Mouse (Mus musculus) cerebellum, adult 8-10 months (tissue): ENCODE results near the gene Trim21.

Source experiments
- DNase-seq: peaks from one replicate; pipeline ENCODE4 v3.0.0; 2022

The Trim21 gene

DNA sequence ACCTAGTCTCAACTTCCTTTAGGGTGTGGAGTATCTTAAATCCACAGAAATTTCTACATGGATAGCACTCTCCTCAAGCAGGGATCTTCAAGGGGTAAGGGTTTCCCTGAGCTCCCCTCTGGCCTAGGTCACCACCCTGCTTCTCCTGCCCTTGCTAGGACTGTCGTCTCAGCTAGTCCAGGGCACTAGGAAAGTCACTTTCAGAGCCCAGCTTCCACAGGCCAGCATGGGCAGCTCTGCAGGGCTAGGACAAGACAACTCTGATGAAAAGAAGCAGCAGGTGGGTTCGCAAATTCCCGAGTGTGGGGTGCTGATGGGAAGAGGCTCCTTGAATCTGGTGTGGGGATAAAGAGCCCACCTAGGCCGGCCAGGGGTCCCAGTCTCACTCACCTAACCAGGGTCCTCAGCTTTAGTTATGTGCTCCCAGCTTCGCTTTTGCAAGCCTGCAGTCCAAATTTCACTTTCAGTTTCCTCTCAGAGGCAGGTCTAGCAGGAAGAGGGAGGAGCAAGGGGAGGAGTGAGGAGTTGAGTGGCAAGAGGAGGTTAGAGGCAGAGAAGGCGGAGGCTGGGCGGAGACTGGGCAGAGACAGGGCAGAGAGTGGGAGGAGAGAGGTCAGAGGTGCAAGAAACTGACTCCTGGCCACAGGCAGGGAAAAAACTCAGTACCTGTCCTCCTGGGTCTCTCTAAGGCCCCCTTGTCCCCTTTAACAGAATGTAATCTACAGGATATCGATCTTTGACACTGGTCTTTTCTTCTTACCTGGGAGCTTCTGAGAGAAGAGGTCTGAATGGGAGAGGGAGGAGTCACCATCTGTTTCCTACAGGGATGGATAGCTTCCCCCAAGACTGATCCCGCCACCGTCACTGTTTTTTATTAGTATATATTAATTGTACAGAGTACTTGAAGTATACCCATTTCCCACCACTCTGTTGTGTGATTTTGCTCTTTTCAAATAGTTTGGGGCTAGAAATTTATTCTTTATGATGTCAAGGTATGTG lies at the start of gene Trim21:
Gene Trim21 (minus strand): TSS at position 488 of the 999 bp plus-strand sequence.
- DNase-seq = peak; percentile 26

DNA sequence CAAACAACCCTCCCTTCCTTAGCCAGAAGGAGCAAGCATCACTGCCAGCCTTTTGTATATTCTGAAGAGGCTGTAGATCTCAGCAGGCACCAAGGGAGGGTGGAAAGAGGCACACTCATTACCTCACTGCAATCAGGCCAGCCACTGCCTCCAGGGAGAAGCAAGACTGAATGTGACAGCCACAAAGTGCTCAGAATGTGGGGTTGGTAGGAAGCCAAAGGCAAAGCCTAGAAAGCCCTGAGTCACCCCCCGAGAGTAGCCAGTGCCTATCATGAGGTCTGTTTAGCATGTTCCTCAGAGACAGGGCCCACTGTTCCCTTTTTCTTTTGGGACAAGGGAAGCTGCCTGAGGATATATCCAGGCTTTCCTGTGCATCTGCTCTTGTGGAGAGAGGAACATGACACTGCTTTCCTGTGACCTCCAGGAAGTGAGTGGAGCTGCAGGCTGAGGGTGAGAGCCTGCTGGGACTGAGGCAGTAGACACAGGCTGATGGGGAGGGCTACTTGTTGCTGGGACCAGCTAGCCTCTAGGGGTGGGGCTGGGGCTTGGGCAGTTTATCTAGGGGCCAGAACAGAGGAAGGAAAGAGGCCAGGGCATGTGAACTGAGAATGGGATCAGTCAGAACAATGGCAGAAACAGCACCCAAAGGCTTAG lies 32.2 kb upstream of the Trim21 start, which contains the start of gene Olfr552:
Gene Olfr552 (plus strand): TSS at position 393 of the 654 bp plus-strand sequence.
- no peak for DNase-seq

DNA sequence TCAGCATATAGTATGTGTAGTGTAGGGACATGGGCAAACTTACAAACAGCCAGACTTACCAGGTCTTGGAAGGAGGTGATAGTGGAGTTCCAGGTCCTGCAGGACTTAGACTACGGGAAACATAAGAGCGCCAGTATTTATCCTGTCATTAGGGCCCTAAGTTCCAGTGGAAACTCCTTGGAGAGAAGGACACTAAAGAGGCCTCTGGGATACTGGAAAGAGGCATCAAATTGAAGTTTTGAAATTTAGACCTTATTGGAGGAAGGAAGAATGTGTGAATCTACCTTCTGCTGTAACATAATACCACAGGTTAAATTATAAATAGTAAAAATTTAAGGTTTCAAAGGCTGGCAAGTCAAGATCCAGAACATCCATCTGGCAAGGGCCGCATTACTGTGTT lies 26.5 kb upstream of the Trim21 start, which contains the start of gene Olfr551:
Gene Olfr551 (minus strand): TSS at position 101 of the 400 bp plus-strand sequence.
- no peak for DNase-seq

DNA sequence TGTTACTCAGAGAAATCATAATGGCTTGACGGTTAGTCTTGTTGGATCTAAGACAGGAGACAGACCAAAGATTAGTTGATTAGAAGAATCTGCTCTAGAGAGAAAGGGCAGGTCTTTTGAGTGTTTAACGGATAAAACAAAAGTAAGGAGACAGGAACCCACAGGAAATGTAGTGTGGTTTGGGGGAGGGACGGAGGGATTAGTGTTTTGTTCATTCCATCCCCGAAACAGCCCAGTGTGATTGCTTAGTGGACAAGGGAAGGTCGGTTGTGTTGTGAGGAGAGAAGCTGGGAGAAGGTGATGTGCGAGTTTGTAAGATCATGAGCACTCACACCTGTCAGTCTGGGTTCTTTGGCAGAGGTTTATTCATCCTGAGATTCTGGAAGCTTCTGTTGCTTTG lies 10.7 kb upstream of the Trim21 start:
- DNase-seq = no peak

DNA sequence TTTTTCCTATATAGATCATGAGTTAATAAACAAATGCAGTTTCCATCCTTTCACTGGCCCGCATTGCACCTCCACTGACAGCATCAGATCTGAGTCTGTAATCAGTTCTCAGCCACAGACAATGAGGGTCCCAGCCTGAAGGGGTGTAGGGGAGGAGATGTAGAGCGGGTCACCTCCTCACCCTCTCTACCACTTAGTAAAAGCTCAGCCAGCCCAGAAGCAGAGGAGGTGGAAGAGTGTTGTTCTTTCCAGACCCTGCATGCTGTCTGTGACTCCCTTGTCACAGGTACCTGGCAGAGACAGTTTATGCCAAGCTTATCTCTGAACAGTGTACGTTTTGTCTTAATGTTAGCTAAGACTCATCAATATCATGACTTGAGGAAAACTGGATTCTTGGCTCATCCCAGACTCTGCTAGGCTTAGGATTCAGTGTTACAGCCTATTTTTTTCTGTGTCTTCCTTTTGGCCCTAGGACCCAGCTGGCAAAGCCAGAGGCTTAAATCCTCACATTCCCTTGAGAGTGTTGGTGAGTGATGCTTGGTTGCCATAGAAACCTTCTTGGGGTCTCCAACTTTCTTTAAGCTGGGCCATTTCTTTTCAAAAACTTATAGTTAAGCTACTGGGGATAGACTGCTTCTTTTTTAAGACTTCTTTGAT lies 8.0 kb upstream of the Trim21 start:
- no peak for DNase-seq

DNA sequence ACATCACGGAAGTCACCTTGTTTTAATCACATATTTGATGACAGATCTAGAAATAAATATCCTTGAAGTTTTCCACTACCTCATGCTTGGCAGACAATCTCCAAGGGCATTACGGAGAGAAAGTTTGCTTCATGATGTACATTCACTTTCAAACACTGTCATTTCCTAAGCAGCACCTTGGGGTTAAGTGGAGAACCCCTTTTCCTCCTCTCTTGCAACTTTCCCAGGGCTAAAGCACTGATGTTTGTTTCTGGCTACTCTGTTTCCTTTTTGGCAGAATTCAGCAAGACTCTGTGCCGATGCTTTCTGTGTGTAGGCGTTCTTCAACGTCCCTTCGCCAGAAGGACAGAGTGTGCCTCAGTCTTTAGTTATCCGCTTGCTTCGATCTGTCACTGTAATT lies 5.9 kb upstream of the Trim21 start, which contains the start of gene Olfr550:
Gene Olfr550 (plus strand): TSS at position 301 of the 400 bp plus-strand sequence.
- DNase-seq = no peak

DNA sequence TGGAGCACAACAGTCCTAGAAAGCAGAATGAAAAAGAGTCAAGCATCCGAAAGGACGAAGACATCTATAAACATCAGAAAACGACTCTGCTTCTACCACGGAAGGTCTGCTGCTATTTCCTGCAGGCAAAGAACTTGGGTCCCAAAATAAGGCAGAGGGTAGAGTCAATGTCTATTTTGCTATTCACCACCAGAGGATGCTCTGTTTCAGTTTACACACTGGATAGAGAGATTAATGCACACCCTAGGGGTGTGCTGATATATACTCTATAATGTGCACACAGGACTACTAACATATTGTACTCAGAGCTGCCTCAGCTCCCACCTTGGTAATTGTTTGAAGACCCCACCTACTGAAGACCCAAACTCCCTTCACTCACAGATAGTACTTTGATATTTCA lies 933 bp upstream of the Trim21 start:
- DNase-seq = no peak

DNA sequence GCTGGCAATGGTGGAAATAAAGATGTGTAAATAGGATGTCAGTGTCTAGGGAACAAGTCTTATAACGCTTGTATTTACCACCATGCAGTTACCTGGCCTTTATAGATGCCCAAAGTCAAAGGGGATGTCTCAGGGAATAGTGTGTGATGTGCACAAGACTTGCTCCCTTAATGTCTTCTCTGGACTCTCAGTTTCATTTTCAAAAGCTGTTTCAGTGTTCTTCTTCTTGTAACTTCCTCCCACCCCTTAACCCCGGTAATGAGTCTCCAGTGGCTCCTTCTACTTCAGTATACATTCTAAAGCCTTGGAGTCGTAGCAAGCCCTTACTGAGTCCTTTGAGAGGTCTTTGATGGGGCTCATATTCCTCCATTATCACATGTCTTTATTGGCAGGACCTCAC lies 12.0 kb downstream of the Trim21 start:
- no peak for DNase-seq

DNA sequence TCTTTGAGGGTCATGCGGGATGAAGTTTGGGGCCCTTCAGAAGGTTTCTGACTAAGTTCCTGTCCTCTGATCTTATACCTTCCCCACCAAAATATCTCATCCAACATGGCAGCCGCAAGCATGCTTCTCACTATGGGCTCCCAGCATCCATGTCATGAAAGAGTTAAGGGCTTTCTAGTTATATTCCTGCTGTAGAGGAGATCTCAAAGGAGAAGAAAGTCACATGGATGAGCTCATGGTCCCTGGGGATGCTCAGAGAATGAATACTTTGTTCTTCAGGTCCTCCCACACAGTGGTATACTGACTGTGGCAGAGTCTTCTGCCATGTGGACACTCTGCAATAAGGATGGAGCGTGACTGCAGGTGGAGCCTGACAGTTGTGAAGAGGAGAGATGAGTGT lies 15.7 kb downstream of the Trim21 start, which contains the start of gene Olfr549:
Gene Olfr549 (plus strand): TSS at position 301 of the 400 bp plus-strand sequence.
- no peak for DNase-seq

DNA sequence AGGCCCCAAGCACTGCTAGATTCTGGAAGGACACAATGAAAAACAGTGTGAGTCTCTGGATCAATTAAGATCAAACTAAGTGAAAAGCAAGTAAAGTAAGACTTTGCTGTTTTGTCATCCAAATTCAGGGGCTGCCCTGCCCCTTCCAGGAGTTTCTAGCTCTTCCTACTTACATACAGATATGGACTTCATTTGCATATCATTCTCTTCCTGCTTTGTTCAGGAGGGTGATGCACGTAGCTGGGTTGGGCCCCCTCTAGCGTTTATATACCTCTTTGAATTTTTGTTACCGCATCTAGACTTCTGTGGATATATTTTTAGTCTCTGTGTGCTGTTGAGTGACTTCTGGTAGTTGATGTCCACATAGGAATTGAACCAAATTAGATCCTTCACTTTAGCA lies 24.0 kb downstream of the Trim21 start:
- no peak for DNase-seq

DNA sequence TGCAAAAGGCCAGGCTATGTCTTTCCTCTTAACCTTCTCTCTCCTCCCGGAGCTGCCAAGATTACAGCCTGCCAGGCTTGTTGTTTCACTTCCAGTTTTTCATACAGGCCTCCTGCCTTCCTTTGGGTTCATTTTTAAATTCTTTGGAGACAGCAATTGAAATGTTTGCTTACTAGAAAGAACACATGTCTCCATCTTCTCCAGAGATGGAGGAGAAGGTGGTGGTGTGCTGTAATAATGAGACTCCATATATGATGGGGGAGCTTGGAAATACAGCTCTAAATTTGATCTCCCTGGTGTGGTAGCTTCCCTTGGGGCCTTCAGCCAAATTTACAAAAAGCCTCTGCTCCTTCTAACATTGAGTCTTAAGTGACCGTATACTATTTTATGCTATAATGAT lies 24.7 kb downstream of the Trim21 start, which contains the start of gene Olfr548-ps1:
Gene Olfr548-ps1 (plus strand): TSS at position 301 of the 400 bp plus-strand sequence.
- no peak for DNase-seq

DNA sequence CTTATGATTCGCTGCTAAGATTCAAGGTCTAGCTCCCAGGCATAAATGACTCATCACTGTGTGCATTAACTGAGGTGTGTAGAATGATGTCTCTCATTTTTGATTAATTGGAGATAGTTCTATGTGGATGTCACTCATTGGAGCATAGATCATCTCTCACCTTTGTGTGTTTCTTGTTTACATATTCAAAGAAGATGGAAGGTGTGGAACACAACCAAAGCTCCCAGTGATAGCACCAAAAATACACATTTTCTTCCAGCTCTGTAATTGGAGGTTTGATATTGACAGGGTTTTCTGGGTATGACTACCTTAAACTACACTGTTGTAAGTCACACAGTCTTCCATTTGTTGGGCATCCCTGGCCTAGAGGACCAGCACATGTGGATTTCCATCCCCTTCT lies 30.8 kb downstream of the Trim21 start, which contains the start of gene Olfr547:
Gene Olfr547 (plus strand): TSS at position 301 of the 400 bp plus-strand sequence.
- DNase-seq = no peak

DNA sequence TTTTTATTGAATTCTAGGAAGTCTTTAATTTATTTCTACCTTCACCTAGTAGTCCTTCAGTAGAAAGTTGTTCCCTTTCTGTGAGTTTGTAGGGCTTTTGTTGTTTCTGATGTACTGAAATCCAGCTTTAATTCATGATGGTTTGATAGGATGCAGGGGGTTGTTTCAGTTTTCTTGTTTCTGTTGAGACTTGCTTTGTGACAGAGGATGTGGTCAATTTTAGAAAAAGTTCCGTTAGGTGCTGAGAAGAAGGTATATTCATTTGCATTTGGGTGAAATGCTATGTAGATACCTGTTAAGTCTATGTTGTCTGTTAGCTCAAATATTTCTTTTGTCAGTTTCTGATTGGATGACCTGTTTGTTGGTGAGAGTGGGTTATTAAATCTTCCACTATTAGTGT lies 36.2 kb downstream of the Trim21 start:
- DNase-seq = no peak

DNA sequence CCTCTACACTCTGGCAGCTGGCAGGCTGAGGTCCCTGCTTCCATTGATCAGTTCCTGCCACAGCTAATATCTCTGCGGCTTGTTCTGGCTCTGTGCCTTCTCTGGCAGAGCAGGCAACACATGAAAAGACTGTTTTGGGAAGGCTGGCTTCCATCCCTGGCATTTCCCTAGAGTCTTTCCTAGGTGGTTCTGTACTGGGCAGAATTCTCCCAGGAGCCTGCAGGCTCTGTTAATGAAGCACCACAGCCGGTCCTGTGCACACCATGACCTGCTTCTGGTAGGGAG lies 48.3 kb downstream of the Trim21 start:
- DNase-seq = no peak

DNA sequence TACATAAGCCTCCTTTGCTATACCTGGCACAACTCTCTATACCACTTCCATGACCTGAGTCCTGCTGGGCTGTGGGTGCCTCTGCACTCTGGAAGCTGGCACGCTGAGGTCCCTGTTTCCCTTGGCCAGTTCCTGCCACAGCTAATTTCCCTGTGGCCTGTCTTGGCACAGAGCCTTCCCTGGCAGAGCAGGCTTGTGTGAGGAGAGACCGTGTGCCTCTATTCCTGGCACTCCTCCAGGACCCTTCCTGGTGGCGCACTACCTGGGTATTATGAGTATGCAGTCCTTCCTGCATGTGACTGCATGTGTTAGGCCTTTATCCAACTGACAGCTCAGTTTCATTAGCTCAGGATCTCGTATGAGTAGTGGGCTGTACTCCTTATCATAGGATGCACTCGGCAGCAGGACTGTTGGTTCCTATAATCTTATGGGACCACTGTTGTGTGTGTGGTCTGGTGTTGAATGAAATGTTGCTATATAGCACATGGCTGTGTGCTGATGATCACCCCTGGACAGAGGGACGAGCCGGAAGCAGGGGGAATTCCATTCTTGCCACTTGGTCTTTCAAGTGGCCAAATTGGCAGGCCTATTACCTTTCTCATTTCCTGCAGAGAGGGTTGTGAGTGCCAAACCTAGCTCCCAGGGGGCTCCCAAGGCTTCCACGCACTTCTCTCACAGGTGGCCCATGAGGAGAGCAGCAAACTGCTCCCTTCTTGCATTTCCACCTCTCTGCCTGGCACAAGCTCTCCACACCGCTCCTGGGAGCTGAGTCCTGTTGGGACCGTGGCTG lies 48.8 kb downstream of the Trim21 start:
- no peak for DNase-seq

DNA sequence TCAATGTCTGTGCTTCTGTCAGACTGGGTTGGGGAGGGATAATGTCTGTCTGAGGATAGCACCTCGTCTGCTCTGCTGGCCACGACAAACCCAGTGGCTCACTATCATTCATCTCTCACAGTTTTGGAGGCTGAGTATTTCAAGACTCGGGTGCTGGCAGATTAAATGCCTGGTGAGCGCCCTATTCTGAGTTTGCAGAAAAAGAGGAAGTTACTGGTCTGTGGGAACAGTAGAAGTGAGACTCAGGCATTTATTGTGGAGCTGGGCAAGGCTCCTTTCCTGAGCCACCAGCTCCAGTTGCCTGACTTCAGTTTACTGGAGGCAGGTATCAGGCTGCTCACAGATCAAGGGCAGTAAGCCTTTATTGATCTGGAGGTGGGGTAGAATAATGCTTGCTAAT lies 51.1 kb downstream of the Trim21 start:
- no peak for DNase-seq

DNA sequence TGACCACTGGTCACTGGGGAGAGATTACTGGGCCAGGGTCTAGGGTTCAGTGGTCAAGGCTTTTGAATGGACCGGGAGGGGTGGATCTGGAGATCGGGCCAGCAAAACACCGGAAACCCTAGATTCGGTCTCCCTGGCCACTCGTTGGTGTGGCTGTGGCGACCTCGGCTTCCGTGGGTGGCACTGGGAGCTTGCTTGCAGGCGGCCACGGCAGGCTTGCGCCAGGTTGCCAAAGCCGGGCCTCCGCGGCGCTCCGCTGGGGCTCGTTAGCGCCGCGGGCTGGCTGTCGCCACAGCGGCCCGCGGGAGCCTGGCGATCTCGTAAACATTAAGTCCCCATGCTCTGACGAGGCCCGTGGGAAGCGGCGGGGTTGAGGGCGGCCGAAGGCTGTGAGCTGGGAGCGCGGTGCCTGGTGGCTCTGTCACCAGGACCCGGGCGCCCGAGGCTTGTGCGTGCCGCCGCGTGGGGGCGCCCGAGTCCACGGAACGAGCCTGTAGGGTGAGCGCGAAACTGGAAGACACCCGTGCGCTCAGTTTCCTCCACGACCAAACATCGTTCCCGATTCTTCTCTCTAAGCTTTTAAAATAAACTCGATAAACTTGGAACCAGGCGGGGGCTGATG lies 52.4 kb downstream of the Trim21 start:
- peak; percentile 85 for DNase-seq

DNA sequence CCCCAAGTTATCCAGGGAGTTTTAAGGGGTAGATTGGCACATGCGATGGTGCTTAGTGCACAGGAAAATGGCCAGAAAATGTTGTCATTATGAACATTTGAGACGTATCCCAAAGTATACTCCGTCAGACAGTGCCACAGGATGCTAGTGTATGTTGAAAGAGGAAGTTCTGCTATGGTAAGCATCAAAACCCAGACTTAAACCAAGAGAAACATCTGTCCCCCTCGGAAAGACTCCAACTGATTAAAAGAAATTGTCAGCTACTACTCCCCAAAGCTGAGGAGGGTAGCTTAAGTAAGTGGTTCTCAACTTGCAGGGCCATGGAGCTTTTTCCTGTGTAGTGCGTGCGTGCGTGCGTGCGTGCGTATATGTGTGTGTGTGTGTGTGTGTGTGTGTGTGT lies 53.4 kb downstream of the Trim21 start:
- DNase-seq = no peak

DNA sequence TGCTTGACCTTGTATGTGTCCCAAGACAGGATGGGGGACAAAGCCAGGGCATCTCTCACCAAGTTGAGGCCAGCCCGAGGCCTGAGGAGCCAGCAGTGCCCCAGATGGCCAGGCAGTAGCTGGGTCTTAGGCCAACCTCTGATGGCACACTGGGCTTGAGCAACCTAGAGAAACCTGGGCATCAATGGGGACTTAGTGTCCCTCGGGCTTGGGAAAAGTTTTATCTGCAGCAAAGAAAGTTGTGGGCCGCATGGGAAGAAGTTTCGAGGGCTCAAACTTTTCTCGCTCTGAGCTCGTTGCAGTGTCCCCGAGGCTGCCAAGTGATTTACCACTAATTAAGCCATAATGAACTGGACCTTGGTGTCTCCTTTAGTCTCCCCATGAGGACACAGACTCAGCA lies 55.6 kb downstream of the Trim21 start:
- no peak for DNase-seq

DNA sequence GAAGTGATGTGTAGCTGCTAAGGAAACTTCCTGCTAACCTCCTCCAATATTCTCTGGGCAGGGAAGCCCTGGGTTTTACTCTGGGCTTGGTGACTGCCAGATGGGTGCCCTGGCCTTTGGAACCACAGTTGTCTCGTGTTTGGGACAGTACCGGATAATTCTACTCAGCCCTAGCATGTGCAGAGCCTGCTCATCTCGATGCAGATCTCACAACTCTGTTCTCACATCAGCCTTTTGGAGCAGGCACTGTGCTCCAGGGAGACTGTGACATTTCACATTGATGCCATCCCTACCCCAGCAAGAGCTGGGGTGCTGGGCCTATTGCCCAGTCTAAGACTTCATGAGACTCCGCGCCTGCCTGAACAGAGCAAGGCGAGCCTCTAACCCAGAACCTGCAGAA lies 56.6 kb downstream of the Trim21 start:
- DNase-seq = no peak

DNA sequence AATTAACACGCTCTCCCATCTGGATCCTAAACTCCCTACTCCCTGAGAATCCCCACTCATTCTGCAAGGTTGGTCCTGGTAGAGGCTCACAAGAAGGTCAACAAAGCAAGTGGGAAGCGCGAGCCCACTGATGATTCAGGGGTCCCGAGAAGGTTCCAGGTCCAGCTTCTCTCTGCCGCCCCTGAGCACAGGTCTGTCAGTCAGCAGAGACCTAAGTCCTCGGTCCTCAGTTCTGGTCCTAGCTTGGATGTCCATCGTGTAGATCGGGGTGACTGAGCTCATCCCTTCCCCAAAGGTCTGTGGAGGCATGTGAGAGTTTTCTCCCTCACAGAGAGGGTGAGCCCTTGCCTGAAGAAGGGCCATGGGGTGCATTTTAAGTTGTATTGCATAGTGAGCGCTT lies 57.2 kb downstream of the Trim21 start:
- DNase-seq = no peak
